Mouse (Mus musculus) spleen, adult 2 months (tissue): ENCODE data around the gene Edil3. TPM values are rescaled to one million over a fixed set of nuclear protein-coding genes. Genes with fewer than 3 reads are reported as not detected.

Experiments used
- DNase-seq, 2 experiments: peaks; one replicate each; pipeline versions ENCODE4 v3.0.0 to v3.0.0-alpha.2; 2012 to 2021; ENCODE audit warnings: low spot score in 2 of 2, low read depth in 1 of 2
- H3K27ac ChIP-seq: fragments of 200-500 bp; 2 replicates; pipeline ENCODE4 v1.5.1; 2012; ENCODE audit warnings: low read length, inconsistent platforms; ENCODE audit not compliant: insufficient read depth
- H3K27me3 ChIP-seq: fragments of 200-500 bp; 2 replicates; pipeline ENCODE4 v1.6.1; 2012; ENCODE audit warnings: mild to moderate bottlenecking, moderate library complexity, low read length, inconsistent platforms; ENCODE audit not compliant: control insufficient read depth, insufficient read depth
- H3K36me3 ChIP-seq: fragments of 200-500 bp; 2 replicates; pipeline ENCODE4 v1.6.1; 2012; ENCODE audit warnings: mild to moderate bottlenecking, low read length, inconsistent platforms; ENCODE audit not compliant: control insufficient read depth, insufficient read depth
- H3K4me1 ChIP-seq: fragments of 200-500 bp; 2 replicates; pipeline ENCODE4 v1.6.1; 2011; ENCODE audit warnings: inconsistent platforms; ENCODE audit not compliant: control insufficient read depth, insufficient read depth, insufficient read length
- H3K4me3 ChIP-seq: fragments of 200-500 bp; 2 replicates; pipeline ENCODE4 v1.5.1; 2011; ENCODE audit warnings: mild to moderate bottlenecking, inconsistent platforms; ENCODE audit not compliant: insufficient read depth, insufficient read length; ENCODE audit errors: extremely low read depth
- CTCF ChIP-seq: fragments of 200-500 bp; IDR thresholded peaks from 2 replicates; pipeline ENCODE4 v1.5.1; 2011; ENCODE audit warnings: mild to moderate bottlenecking, inconsistent platforms; ENCODE audit not compliant: insufficient read depth, insufficient read length, insufficient replicate concordance; ENCODE audit errors: extremely low read depth
- POLR2A ChIP-seq: fragments of 200-500 bp; IDR thresholded peaks from 2 replicates; pipeline ENCODE4 v1.6.1; 2011; ENCODE audit warnings: low read depth, low read length, inconsistent platforms
- WGBS: fragments of 180-500 bp; shearing (Covaris S2); methylation state at CpG from one replicate; pipeline ENCODE4 v1.1.7; 2018; 5-methylcytosine and 5-hydroxymethylcytosine counted together
- polyA plus RNA-seq: library from polyadenylated mRNA; depleted of rRNA; stranded (reverse); fragments of >200 nt; gene quantifications from 2 replicates; pipeline ENCODE4 v1.2.3, GENCODE M21; 2012

The Edil3 gene
- polyA plus RNA-seq, 1 experiment: 0.04 TPM

- no peak overlapping the region for H3K4me3 ChIP-seq
- H3K27me3 ChIP-seq: no peaks in the 10 kb centered on the region
- DNase-seq: no peak
- H3K4me1 ChIP-seq: no peaks in the 10 kb centered on the region
- no peak overlapping the region for H3K27ac ChIP-seq
- 76% methylated on average over 2 of the region's 2 CpGs for WGBS
- TF ChIP-seq POLR2A: no peak
- no peak for TF ChIP-seq CTCF
- H3K36me3 ChIP-seq: no peaks in the 10 kb centered on the region
Measured at GRCm38 (mm10) chr13:89197019-89197418, 375.7 kb downstream of the Edil3 start.

GRCm38 (mm10) chr13:89199275-89199674 lies 378.0 kb downstream of the Edil3 start:
- TF ChIP-seq POLR2A (no peak), CTCF (no peak)
- H3K27ac ChIP-seq: no peak overlapping the region
- DNase-seq: no peak
- no peaks in the 10 kb centered on the region for H3K27me3 ChIP-seq
- H3K36me3 ChIP-seq: no peaks in the 10 kb centered on the region
- WGBS: 65% methylated on average over 2 of the region's 2 CpGs
- H3K4me1 ChIP-seq: no peaks in the 10 kb centered on the region
- no peak overlapping the region for H3K4me3 ChIP-seq

- TF ChIP-seq CTCF: no peak
- TF ChIP-seq POLR2A: no peak
- H3K4me1 ChIP-seq: no peaks in the 10 kb centered on the region
- WGBS: 98% methylated on average over 1 of the region's 1 CpGs
Measured at GRCm38 (mm10) chr13:89238104-89238503, 416.8 kb downstream of the Edil3 start.

GRCm38 (mm10) chr13:89253990-89254642 lies 432.8 kb downstream of the Edil3 start:
- 78% methylated on average over 4 of the region's 4 CpGs for WGBS
- no peaks in the 10 kb centered on the region for H3K36me3 ChIP-seq
- H3K4me1 ChIP-seq: no peaks in the 10 kb centered on the region
- H3K27me3 ChIP-seq: no peaks in the 10 kb centered on the region
- no peak overlapping the region for H3K4me3 ChIP-seq
- TF ChIP-seq CTCF (no peak), POLR2A (no peak)
- no peak for DNase-seq
- no peak overlapping the region for H3K27ac ChIP-seq

More at GRCm38 (mm10) chr13:89238104-89238503, 416.8 kb downstream of the Edil3 start:
- Histone ChIP-seq H3K27ac (no peak overlapping the region), H3K27me3 (no peaks in the 10 kb centered on the region), H3K4me3 (no peak overlapping the region), H3K36me3 (no peaks in the 10 kb centered on the region)
- DNase-seq: no peak

GRCm38 (mm10) chr13:89256906-89257305 lies 435.6 kb downstream of the Edil3 start:
- Histone ChIP-seq H3K36me3 (no peaks in the 10 kb centered on the region), H3K4me1 (no peaks in the 10 kb centered on the region), H3K27ac (no peak overlapping the region), H3K27me3 (no peaks in the 10 kb centered on the region), H3K4me3 (no peak overlapping the region)
- TF ChIP-seq CTCF (no peak), POLR2A (no peak)
- DNase-seq: no peak
- 22% methylated on average over 1 of the region's 1 CpGs for WGBS

- 85% methylated on average over 5 of the region's 5 CpGs for WGBS
- Histone ChIP-seq H3K27ac (no peak overlapping the region), H3K36me3 (no peaks in the 10 kb centered on the region), H3K4me1 (no peaks in the 10 kb centered on the region), H3K27me3 (no peaks in the 10 kb centered on the region), H3K4me3 (no peak overlapping the region)
- TF ChIP-seq CTCF: no peak
- TF ChIP-seq POLR2A: no peak
- DNase-seq: no peak
Measured at GRCm38 (mm10) chr13:89286696-89287305, 465.5 kb downstream of the Edil3 start.

GRCm38 (mm10) chr13:89288201-89288600 lies 466.9 kb downstream of the Edil3 start:
- H3K4me1 ChIP-seq: no peaks in the 10 kb centered on the region
- H3K36me3 ChIP-seq: no peaks in the 10 kb centered on the region
- 43% methylated on average over 4 of the region's 4 CpGs for WGBS
- no peaks in the 10 kb centered on the region for H3K27me3 ChIP-seq
- no peak for DNase-seq
- no peak overlapping the region for H3K4me3 ChIP-seq
- TF ChIP-seq POLR2A (no peak), CTCF (no peak)
- no peak overlapping the region for H3K27ac ChIP-seq

- H3K27ac ChIP-seq: no peak overlapping the region
- H3K27me3 ChIP-seq: no peaks in the 10 kb centered on the region
- 45% methylated on average over 1 of the region's 1 CpGs for WGBS
- H3K4me3 ChIP-seq: no peak overlapping the region
- no peak for DNase-seq
- no peaks in the 10 kb centered on the region for H3K36me3 ChIP-seq
- H3K4me1 ChIP-seq: no peaks in the 10 kb centered on the region
- TF ChIP-seq CTCF (no peak), POLR2A (no peak)
Measured at GRCm38 (mm10) chr13:89321155-89321554, 499.9 kb downstream of the Edil3 start.
